ENCODE assay signal across 16 mouse cellular contexts in genomic region chr1:137488226-137488625, GRCm38 (mm10).
"Had no signal": no experiment of that assay in that cellular context is flagged by ENCODE, and none has a peak within 500 bp of the region (broad histone marks: within the 10 kb centered on the region; RNA-seq: fewer than 3 reads in every experiment).

No protein-coding gene starts in this region.

- H3K4me1 ChIP-seq: intestine, embryonic 15.5 days; limb, embryonic 10.5 days; liver, embryonic 15.5 days; megakaryocyte, embryonic 14.5 days; midbrain, embryonic 12.5 days; neural tube, embryonic 13.5 days had no signal

- H3K27me3 ChIP-seq: intestine, embryonic 15.5 days; liver, embryonic 15.5 days; megakaryocyte, embryonic 14.5 days; midbrain, embryonic 12.5 days; neural tube, embryonic 13.5 days had no signal

- H3K36me3 ChIP-seq: intestine, embryonic 15.5 days; limb, embryonic 10.5 days; liver, embryonic 15.5 days; midbrain, embryonic 12.5 days; neural tube, embryonic 13.5 days had no signal

- DNase-seq: retina, postnatal 1 day; right cerebral cortex, postnatal 4 days; spleen, adult 18-20 months; thymus, adult 18-20 months; thymus, postnatal 14 days had no signal

- H3K9me3 ChIP-seq: intestine, embryonic 15.5 days; limb, embryonic 10.5 days; liver, embryonic 15.5 days; megakaryocyte, embryonic 14.5 days; midbrain, embryonic 12.5 days; neural tube, embryonic 13.5 days had no signal

- H3K4me3 ChIP-seq: intestine, embryonic 15.5 days; left cerebral cortex, adult 2 months; limb, embryonic 10.5 days; liver, embryonic 15.5 days; megakaryocyte, embryonic 14.5 days; midbrain, embryonic 12.5 days; neural tube, embryonic 13.5 days had no signal

- ATAC-seq: intestine, embryonic 15.5 days; midbrain, embryonic 16.5 days had no signal

- H3K4me2 ChIP-seq: hindbrain, embryonic 14.5 days; intestine, embryonic 15.5 days; liver, embryonic 11.5 days; liver, embryonic 15.5 days; midbrain, embryonic 12.5 days; neural tube, embryonic 13.5 days had no signal

- H3K27ac ChIP-seq: hindbrain, embryonic 14.5 days; intestine, embryonic 15.5 days; left cerebral cortex, adult 2 months; limb, embryonic 10.5 days; liver, embryonic 15.5 days; macrophage; midbrain, embryonic 12.5 days; neural tube, embryonic 13.5 days had no signal

- H3K9ac ChIP-seq: hindbrain, embryonic 14.5 days; intestine, embryonic 15.5 days; liver, embryonic 15.5 days; midbrain, embryonic 12.5 days; neural tube, embryonic 13.5 days had no signal
